Mouse (Mus musculus) hindbrain, embryonic 10.5 days (tissue): Measurements from ENCODE around the gene Kif3b. TPM values are rescaled to one million over a fixed set of nuclear protein-coding genes. Genes with fewer than 3 reads are reported as not detected.
"Not testable (repeated sequence)": the region's sequence is repeated elsewhere in the genome, so short reads cannot be mapped to it uniquely, and the experiment has no call there.

Source experiments
- DNase-seq: peaks from one replicate; pipeline ENCODE4 v3.0.0-alpha.2; 2017; ENCODE audit warnings: low spot score
- H3K27ac ChIP-seq: fragments of 300-500 bp; sonication (generic); 2 replicates; pipeline ENCODE4 v1.5.1; 2016; ENCODE audit warnings: mild to moderate bottlenecking, moderate library complexity
- H3K27me3 ChIP-seq: fragments of 300-500 bp; sonication (generic); 2 replicates; pipeline ENCODE4 v1.6.1; 2016; ENCODE audit warnings: mild to moderate bottlenecking; ENCODE audit not compliant: poor library complexity, insufficient read depth, severe bottlenecking
- H3K36me3 ChIP-seq: fragments of 300-500 bp; sonication (generic); 2 replicates; pipeline ENCODE4 v1.6.1; 2016; ENCODE audit warnings: mild to moderate bottlenecking, moderate library complexity
- H3K4me1 ChIP-seq: fragments of 300-500 bp; sonication (generic); replicated peaks from 2 replicates; pipeline ENCODE4 v1.6.1; 2016; ENCODE audit warnings: mild to moderate bottlenecking
- H3K4me3 ChIP-seq: fragments of 300-500 bp; sonication (generic); 2 replicates; pipeline ENCODE4 v1.5.1; 2016; ENCODE audit warnings: mild to moderate bottlenecking, moderate library complexity
- H3K9me3 ChIP-seq: fragments of 300-500 bp; sonication (generic); 2 replicates; pipeline ENCODE4 v1.6.1; 2016; ENCODE audit warnings: mild to moderate bottlenecking, moderate library complexity
- WGBS: fragments of 180-500 bp; shearing (Covaris S2); methylation state at CpG from one replicate; pipeline ENCODE4 v1.1.7; 2016; 5-methylcytosine and 5-hydroxymethylcytosine counted together
- polyA plus RNA-seq: library from polyadenylated mRNA; unstranded; fragments of >200 nt; fragmentation: Nextera tagmentation; extraction: Ambion mirVana; gene quantifications from 2 replicates; pipeline ENCODE4 v1.2.1, GENCODE M21; 2016

The Kif3b gene
- polyA plus RNA-seq, 1 experiment from 2014 or later: 9.3 TPM

DNA sequence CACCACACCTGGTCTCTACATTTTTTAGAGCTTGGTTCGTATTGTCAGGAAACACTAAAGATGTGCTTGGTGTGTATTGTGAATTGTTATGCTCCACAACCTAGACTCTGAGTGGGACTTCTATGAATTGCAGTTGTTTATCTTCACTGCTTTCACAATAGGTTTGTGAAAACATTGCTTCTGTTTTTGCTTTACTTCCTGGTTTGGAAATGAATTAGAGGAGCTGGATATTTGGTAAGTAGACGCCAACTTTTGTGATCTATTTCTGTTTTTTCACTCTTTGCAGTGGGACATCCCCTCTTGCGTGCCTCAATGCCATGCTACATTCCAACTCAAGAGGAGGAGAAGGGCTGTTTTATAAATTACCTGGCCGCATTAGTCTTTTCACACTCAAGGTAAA lies 65.6 kb downstream of the Kif3b start:
- Histone ChIP-seq H3K4me1 (no peaks in the 10 kb centered on the region), H3K27me3 (no peaks in the 10 kb centered on the region), H3K36me3 (peaks cover 99% of the 10 kb centered on the region), H3K27ac (no peak overlapping the region), H3K4me3 (no peak overlapping the region), H3K9me3 (no peaks in the 10 kb centered on the region)
- 94% methylated on average over 4 of the region's 4 CpGs for WGBS
- DNase-seq: no peak

GRCm38 (mm10) chr2:153361101-153361710 lies 70.0 kb downstream of the Kif3b start:
- no peak for DNase-seq
- Histone ChIP-seq H3K4me1 (no peaks in the 10 kb centered on the region), H3K36me3 (peaks cover 97% of the 10 kb centered on the region), H3K27ac (no peak overlapping the region), H3K27me3 (no peaks in the 10 kb centered on the region), H3K9me3 (no peaks in the 10 kb centered on the region), H3K4me3 (no peak overlapping the region)
- WGBS: 93% methylated on average over 1 of the region's 1 CpGs

DNA sequence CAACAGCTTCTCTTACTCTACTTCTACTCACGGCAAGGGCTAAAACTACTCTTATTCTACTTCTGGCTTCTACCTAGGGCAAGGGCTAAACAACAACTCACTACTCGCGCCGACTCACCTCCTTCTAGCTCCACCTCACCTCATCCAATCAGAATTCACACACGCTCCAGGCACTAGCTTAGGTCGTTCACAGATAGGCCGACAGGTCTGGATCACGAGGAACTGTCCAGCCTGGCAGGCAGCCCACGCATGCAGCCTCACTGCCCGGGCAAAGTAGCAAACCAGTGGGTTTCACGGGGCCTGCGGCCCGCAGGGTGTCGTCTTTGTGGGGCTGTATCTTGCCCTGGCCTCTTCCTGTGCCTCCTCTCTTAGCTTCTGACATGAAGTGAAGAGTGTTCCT lies 73.3 kb downstream of the Kif3b start:
- H3K4me3 ChIP-seq, H3K9me3 ChIP-seq: not testable (repeated sequence)

GRCm38 (mm10) chr2:153370871-153371270 lies 79.7 kb downstream of the Kif3b start:
- H3K27ac ChIP-seq: no peak overlapping the region
- no peaks in the 10 kb centered on the region for H3K9me3 ChIP-seq
- H3K4me1 ChIP-seq: no peaks in the 10 kb centered on the region
- peaks cover 73% of the 10 kb centered on the region for H3K36me3 ChIP-seq
- H3K27me3 ChIP-seq: no peaks in the 10 kb centered on the region
- no peak overlapping the region for H3K4me3 ChIP-seq
- DNase-seq: no peak

More for the DNA sequence above, 73.3 kb downstream of the Kif3b start:
- 92% methylated on average over 14 of the region's 14 CpGs for WGBS
- not testable (repeated sequence) for H3K4me1 ChIP-seq, H3K27ac ChIP-seq, DNase-seq, H3K27me3 ChIP-seq
- peaks cover 98% of the 10 kb centered on the region for H3K36me3 ChIP-seq

- no peaks in the 10 kb centered on the region for H3K9me3 ChIP-seq
- no peaks in the 10 kb centered on the region for H3K4me1 ChIP-seq
- H3K4me3 ChIP-seq: no peak overlapping the region
- no peak overlapping the region for H3K27ac ChIP-seq
- WGBS: 89% methylated on average over 2 of the region's 2 CpGs
- peaks cover 65% of the 10 kb centered on the region for H3K36me3 ChIP-seq
- no peaks in the 10 kb centered on the region for H3K27me3 ChIP-seq
- DNase-seq: no peak
These were observed 84.2 kb downstream of the Kif3b start for GRCm38 (mm10) chr2:153375380-153375779.

GRCm38 (mm10) chr2:153380479-153380878 lies 89.3 kb downstream of the Kif3b start:
- Histone ChIP-seq H3K4me1 (no peaks in the 10 kb centered on the region), H3K36me3 (peaks cover 86% of the 10 kb centered on the region), H3K4me3 (no peak overlapping the region), H3K27me3 (no peaks in the 10 kb centered on the region), H3K27ac (no peak overlapping the region), H3K9me3 (no peaks in the 10 kb centered on the region)
- WGBS: 93% methylated on average over 1 of the region's 1 CpGs
- DNase-seq: no peak

Other genes starting within 250 kb of the Kif3b start
- 1.3 and 1.8 TPM in 2 replicates for gene Ccm2l, start 225.5 kb upstream of the Kif3b start, polyA plus RNA-seq
- gene Hck, start 182.9 kb upstream of the Kif3b start, polyA plus RNA-seq: 1.4 and 2.7 TPM in 2 replicates
- gene Tm9sf4, start 130.1 kb upstream of the Kif3b start, polyA plus RNA-seq: 74.5 and 80.5 TPM in 2 replicates
- gene Tspyl3, start 66.0 kb upstream of the Kif3b start, polyA plus RNA-seq: 7.8 and 9.7 TPM in 2 replicates
- 22.5 and 25.9 TPM in 2 replicates for gene Plagl2, start 50.0 kb upstream of the Kif3b start, polyA plus RNA-seq
- gene Pofut1, start 49.9 kb upstream of the Kif3b start, polyA plus RNA-seq: 5.3 and 5.5 TPM in 2 replicates
- 11.7 and 13.4 TPM in 2 replicates for gene Asxl1, start 54.4 kb downstream of the Kif3b start, polyA plus RNA-seq
- gene 4930404H24Rik, start 201.4 kb downstream of the Kif3b start, polyA plus RNA-seq: not detected in 2 replicates
- 19.1 and 23.3 TPM in 2 replicates for gene Nol4l, start 238.6 kb downstream of the Kif3b start, polyA plus RNA-seq